Mouse (Mus musculus) erythroblast, embryonic 14.5 days (primary cell): ENCODE measurements around the gene Wwp2.

Experiments used
- GATA1 ChIP-seq: IDR thresholded peaks from 2 replicates; pipeline ENCODE4 v1.6.1; 2012; ENCODE audit warnings: low read length, inconsistent platforms, mixed read lengths
- TAL1 ChIP-seq: IDR thresholded peaks from 3 replicates; pipeline ENCODE4 v1.6.1; 2012; ENCODE audit warnings: low read length, inconsistent platforms, mixed read lengths

GRCm38 (mm10) chr8:107396106-107396670 is 40.0 kb upstream of the Wwp2 start:
- TF ChIP-seq TAL1 (no peak), GATA1 (no peak)
